Mouse (Mus musculus): ENCODE measurements around the gene 1110051M20Rik. TPM values are rescaled to one million over a fixed set of nuclear protein-coding genes. Genes with fewer than 3 reads are reported as not detected.

The 1110051M20Rik gene
- total and polyA plus RNA-seq, 3 experiments = 8.4 to 14.7 (median 13.2) TPM

- Histone ChIP-seq H3K79me2 (replicated peaks; ENCODE audit: control insufficient read depth, insufficient read depth, low read length) (peaks cover 2% of the 10 kb centered on the region; the same call in 1 of the 2 replicates), H3K4me3 (peak overlapping the region; percentile 55), H3K4me1 (ENCODE audit: control insufficient read depth, insufficient read depth, low read length) (peaks cover 3% of the 10 kb centered on the region), H3K36me3 (ENCODE audit: control insufficient read depth, insufficient read depth, low read length) (no peaks in the 10 kb centered on the region; the same call in 1 of the 2 replicates), H3K9ac (ENCODE audit: low read depth, low read length) (no peak overlapping the region), H3K27ac (peak overlapping the region; percentile 91), H3K27me3 (ENCODE audit: control insufficient read depth, insufficient read depth, low read length) (no peaks in the 10 kb centered on the region)
- TF ChIP-seq POLR2A (IDR thresholded peaks at IDR 0.05; ENCODE audit: insufficient read depth, low read depth, low read length) = no peak
- TF ChIP-seq CTCF (IDR thresholded peaks at IDR 0.05) = no peak
- intact Hi-C loops (cut with DNase I) = no loop called here
- DNase-seq = no peak
- 85% methylated on average over 17 of the region's 17 CpGs for WGBS
These were observed 180.5 kb downstream of the 1110051M20Rik start for GRCm38 (mm10) chr2:91263692-91264660.

GRCm38 (mm10) chr2:91259493-91259892, 185.0 kb downstream of the 1110051M20Rik start:
- no peaks in the 10 kb centered on the region for H3K36me3 ChIP-seq (ENCODE audit: control insufficient read depth, insufficient read depth, low read length)
- intact Hi-C loops (cut with DNase I) = loop anchor here (5.0 kb wide), 1 partner anchor 142 kb away; the partner anchor contains the start of gene Mybpc3
- peak; percentile 42 to 52 for DNase-seq
- peaks cover 2% of the 10 kb centered on the region for H3K79me2 ChIP-seq (replicated peaks; ENCODE audit: control insufficient read depth, insufficient read depth, low read length)
- H3K27me3 ChIP-seq (ENCODE audit: control insufficient read depth, insufficient read depth, low read length) = peaks cover 2% of the 10 kb centered on the region; the same call in 1 of the 2 replicates
- peak overlapping the region; percentile 43 for H3K4me3 ChIP-seq
- no peaks in the 10 kb centered on the region; the same call in 1 of the 2 replicates for H3K4me1 ChIP-seq (ENCODE audit: control insufficient read depth, insufficient read depth, low read length)
- H3K27ac ChIP-seq = peak overlapping the region; percentile 91
- 63% methylated on average over 1 of the region's 1 CpGs for WGBS
- TF ChIP-seq EP300 (IDR thresholded peaks at IDR 0.05; ENCODE audit: insufficient read depth, low read depth, low read length) (no peak), POLR2A (IDR thresholded peaks at IDR 0.05; ENCODE audit: insufficient read depth, low read depth, low read length) (no peak; the same call in 1 of the 2 replicates), CTCF (IDR thresholded peaks at IDR 0.05) (no peak)
- H3K9ac ChIP-seq (ENCODE audit: low read depth, low read length) = peak overlapping the region; percentile 48

GRCm38 (mm10) chr2:91258830-91259229, 185.7 kb downstream of the 1110051M20Rik start:
- DNase-seq = no peak
- intact Hi-C loops (cut with DNase I) = loop anchor here (5.0 kb wide), 1 partner anchor 142 kb away; the partner anchor contains the start of gene Mybpc3
- Histone ChIP-seq H3K4me3 (no peak overlapping the region), H3K9ac (ENCODE audit: low read depth, low read length) (no peak overlapping the region), H3K27ac (peak overlapping the region; percentile 91), H3K4me1 (ENCODE audit: control insufficient read depth, insufficient read depth, low read length) (no peaks in the 10 kb centered on the region; the same call in 1 of the 2 replicates), H3K36me3 (ENCODE audit: control insufficient read depth, insufficient read depth, low read length) (no peaks in the 10 kb centered on the region), H3K27me3 (ENCODE audit: control insufficient read depth, insufficient read depth, low read length) (peaks cover 2% of the 10 kb centered on the region; the same call in 1 of the 2 replicates), H3K79me2 (replicated peaks; ENCODE audit: control insufficient read depth, insufficient read depth, low read length) (peaks cover 2% of the 10 kb centered on the region)
- WGBS = 24% methylated on average over 1 of the region's 1 CpGs
- no peak for TF ChIP-seq CTCF (IDR thresholded peaks at IDR 0.05)

GRCm38 (mm10) chr2:91258054-91258453, 186.4 kb downstream of the 1110051M20Rik start:
- Histone ChIP-seq H3K9ac (ENCODE audit: low read depth, low read length) (peak overlapping the region; percentile 93), H3K27ac (peak overlapping the region; percentile 91), H3K79me2 (replicated peaks; ENCODE audit: control insufficient read depth, insufficient read depth, low read length) (peaks cover 2% of the 10 kb centered on the region), H3K4me3 (peak overlapping the region; percentile 75), H3K36me3 (ENCODE audit: control insufficient read depth, insufficient read depth, low read length) (no peaks in the 10 kb centered on the region), H3K27me3 (ENCODE audit: control insufficient read depth, insufficient read depth, low read length) (peaks cover 2% of the 10 kb centered on the region; the same call in 1 of the 2 replicates), H3K4me1 (ENCODE audit: control insufficient read depth, insufficient read depth, low read length) (no peaks in the 10 kb centered on the region; the same call in 1 of the 2 replicates)
- 58% methylated on average over 5 of the region's 5 CpGs for WGBS
- peak in 1 of 2 experiments; percentile 38 for DNase-seq
- intact Hi-C loops (cut with DNase I) = loop anchor here (5.0 kb wide), 1 partner anchor 141 kb away; the partner anchor contains the start of gene Mybpc3
- no peak for TF ChIP-seq CTCF (IDR thresholded peaks at IDR 0.05)
- TF ChIP-seq POLR2A (IDR thresholded peaks at IDR 0.05; ENCODE audit: insufficient read depth, low read depth, low read length) = no peak
- TF ChIP-seq EP300 (IDR thresholded peaks at IDR 0.05; ENCODE audit: insufficient read depth, low read depth, low read length) = no peak

- Histone ChIP-seq H3K27ac (peak overlapping the region; percentile 91), H3K79me2 (replicated peaks; ENCODE audit: control insufficient read depth, insufficient read depth, low read length) (peaks cover 2% of the 10 kb centered on the region), H3K27me3 (ENCODE audit: control insufficient read depth, insufficient read depth, low read length) (peaks cover 2% of the 10 kb centered on the region; the same call in 1 of the 2 replicates), H3K36me3 (ENCODE audit: control insufficient read depth, insufficient read depth, low read length) (no peaks in the 10 kb centered on the region), H3K4me3 (peak overlapping the region; percentile 75), H3K4me1 (ENCODE audit: control insufficient read depth, insufficient read depth, low read length) (no peaks in the 10 kb centered on the region; the same call in 1 of the 2 replicates), H3K9ac (ENCODE audit: low read depth, low read length) (peak overlapping the region; percentile 93)
- DNase-seq = peak; percentile 44 to 55
- TF ChIP-seq EP300 (IDR thresholded peaks at IDR 0.05; ENCODE audit: insufficient read depth, low read depth, low read length) = no peak
- TF ChIP-seq CTCF (IDR thresholded peaks at IDR 0.05) = no peak
- 0 out of 2 replicates have a peak, but pooled peaks have one; percentile 5 for TF ChIP-seq POLR2A (IDR thresholded peaks at IDR 0.05; ENCODE audit: insufficient read depth, low read depth, low read length)
- intact Hi-C loops (cut with DNase I) = loop anchor here (2.0 to 5.0 kb wide), 2 partner anchors 21 to 140 kb away; partner anchors contain the start of genes Ddb2 and Mybpc3
- 6% methylated on average over 22 of the region's 22 CpGs for WGBS
These were observed 187.2 kb downstream of the 1110051M20Rik start for GRCm38 (mm10) chr2:91257126-91257980.

Measured in heart, adult 2 months (tissue).